Mouse (Mus musculus) hindbrain, embryonic 12.5 days (tissue): ENCODE measurements around the gene Osbpl10. TPM values are rescaled to one million over a fixed set of nuclear protein-coding genes. Genes with fewer than 3 reads are reported as not detected.

Source experiments
- ATAC-seq: fragments of 200-750 bp; cut with Nextera tagmentation; 2 replicates; pipeline ENCODE4 v1.8.0; 2017; ENCODE audit warnings: moderate TSS enrichment; ENCODE audit not compliant: low FRiP score
- H3K27ac ChIP-seq: fragments of 300-500 bp; sonication (generic); 2 replicates; pipeline ENCODE4 v1.5.1; 2016; ENCODE audit warnings: mild to moderate bottlenecking
- H3K27me3 ChIP-seq: fragments of 300-500 bp; sonication (generic); 2 replicates; pipeline ENCODE4 v1.6.1; 2016; ENCODE audit warnings: mild to moderate bottlenecking
- H3K36me3 ChIP-seq: fragments of 300-500 bp; sonication (generic); 2 replicates; pipeline ENCODE4 v1.6.1; 2016; ENCODE audit warnings: mild to moderate bottlenecking
- H3K4me1 ChIP-seq: fragments of 300-500 bp; sonication (generic); 2 replicates; pipeline ENCODE4 v1.6.1; 2016
- H3K4me2 ChIP-seq: fragments of 300-500 bp; sonication (generic); replicated peaks from 2 replicates; pipeline ENCODE4 v1.6.1; 2016; ENCODE audit warnings: mild to moderate bottlenecking
- H3K4me3 ChIP-seq: fragments of 300-500 bp; sonication (generic); 2 replicates; pipeline ENCODE4 v1.5.1; 2016; ENCODE audit warnings: mild to moderate bottlenecking
- H3K9ac ChIP-seq: fragments of 300-500 bp; sonication (generic); 2 replicates; pipeline ENCODE4 v1.6.1; 2016; ENCODE audit warnings: mild to moderate bottlenecking, moderate library complexity
- H3K9me3 ChIP-seq: fragments of 300-500 bp; sonication (generic); replicated peaks from 2 replicates; pipeline ENCODE4 v1.6.1; 2016; ENCODE audit warnings: mild to moderate bottlenecking
- WGBS: fragments of 180-500 bp; shearing (Covaris S2); methylation state at CpG from one replicate; pipeline ENCODE4 v1.1.7; 2016; 5-methylcytosine and 5-hydroxymethylcytosine counted together
- polyA plus RNA-seq: library from polyadenylated mRNA; unstranded; fragments of >200 nt; fragmentation: Nextera tagmentation; extraction: Ambion mirVana; gene quantifications from 2 replicates; pipeline ENCODE4 v1.2.1, GENCODE M21; 2016

The Osbpl10 gene
- polyA plus RNA-seq, 1 experiment from 2014 or later = 3.3 TPM

DNA sequence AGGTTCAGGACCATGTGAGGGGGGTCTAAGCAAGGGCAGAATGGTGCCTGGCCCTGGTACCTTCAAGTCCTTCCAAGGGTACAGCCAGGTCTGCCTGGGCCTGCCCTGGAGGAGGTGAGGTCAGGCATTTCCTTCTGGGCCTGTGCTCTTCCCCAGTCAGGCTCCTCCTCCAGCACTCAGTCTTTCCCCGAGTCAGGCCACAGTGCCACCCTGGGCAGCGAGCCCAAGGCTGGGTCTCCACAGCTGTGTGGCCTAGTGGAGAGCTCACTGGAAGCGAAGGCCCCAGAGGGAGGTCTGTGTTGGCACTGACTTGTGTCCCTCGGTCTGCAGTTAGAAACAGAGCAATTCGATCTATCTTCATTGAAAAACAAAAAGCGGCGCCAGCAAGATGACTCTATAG, 242.1 kb downstream of the Osbpl10 start:
- Histone ChIP-seq H3K4me1 (peaks cover 20% of the 10 kb centered on the region), H3K4me3 (no peak overlapping the region), H3K27ac (no peak overlapping the region), H3K9ac (no peak overlapping the region), H3K36me3 (no peaks in the 10 kb centered on the region), H3K9me3 (no peaks in the 10 kb centered on the region), H3K27me3 (no peaks in the 10 kb centered on the region), H3K4me2 (no peak overlapping the region)
- 76% methylated on average over 7 of the region's 7 CpGs for WGBS
- no peak for ATAC-seq

DNA sequence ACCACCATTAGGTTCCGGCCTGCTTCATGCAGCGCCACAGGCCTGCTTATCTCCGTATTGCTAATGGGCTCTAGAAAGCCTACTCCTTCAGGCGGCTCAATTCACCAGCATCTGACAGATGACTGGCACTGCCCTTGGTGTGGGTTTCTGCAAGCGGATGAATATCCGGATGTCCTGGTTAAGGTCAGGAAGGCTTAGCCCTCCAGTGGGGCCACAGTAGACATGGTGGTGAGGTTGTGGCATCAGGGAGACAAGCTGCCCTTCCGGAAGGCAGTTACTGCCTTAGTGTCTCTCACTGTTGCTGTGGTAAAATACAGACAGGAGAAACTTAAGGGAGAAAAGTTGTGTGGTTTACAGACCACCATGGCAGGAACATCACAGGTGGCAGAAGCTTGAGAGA, 242.9 kb downstream of the Osbpl10 start:
- no peak overlapping the region for H3K9ac ChIP-seq
- H3K4me1 ChIP-seq = peaks cover 12% of the 10 kb centered on the region
- no peak overlapping the region for H3K27ac ChIP-seq
- no peaks in the 10 kb centered on the region for H3K9me3 ChIP-seq
- WGBS = 98% methylated on average over 7 of the region's 7 CpGs
- H3K36me3 ChIP-seq = no peaks in the 10 kb centered on the region
- H3K4me3 ChIP-seq = no peak overlapping the region
- no peaks in the 10 kb centered on the region for H3K27me3 ChIP-seq
- no peak overlapping the region for H3K4me2 ChIP-seq
- no peak for ATAC-seq

DNA sequence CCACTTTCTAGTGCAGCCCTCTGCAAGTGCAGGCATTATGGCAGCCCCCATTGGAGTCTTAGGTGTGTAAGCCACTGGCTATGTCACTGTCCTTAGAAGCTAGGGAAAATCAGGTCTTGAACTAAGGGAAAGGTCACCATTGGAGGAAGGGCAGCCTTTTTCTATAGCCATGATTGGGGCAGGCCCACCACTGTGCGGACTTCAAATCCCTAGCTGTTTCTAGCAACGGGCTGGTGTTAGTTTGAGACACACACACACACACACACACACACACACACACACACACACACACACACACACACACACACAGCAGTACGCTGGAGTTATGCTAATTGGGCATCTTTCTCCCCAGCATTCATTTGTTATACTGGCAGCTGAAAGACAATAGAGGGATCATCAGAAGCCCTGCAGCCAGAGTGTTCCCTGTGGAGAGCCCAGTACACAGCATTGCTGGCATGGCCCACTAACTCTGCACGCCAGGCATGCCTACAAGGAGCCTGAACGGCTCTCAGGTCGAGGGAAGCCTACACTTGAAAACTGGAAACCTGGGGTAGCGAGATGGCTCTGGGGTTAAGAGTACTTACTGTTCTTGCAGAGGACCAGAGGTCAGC, 246.5 kb downstream of the Osbpl10 start:
- Histone ChIP-seq H3K36me3 (no peaks in the 10 kb centered on the region), H3K27ac (peak overlapping the region; percentile 23; the same call in 1 of the 2 replicates), H3K9me3 (no peaks in the 10 kb centered on the region), H3K27me3 (no peaks in the 10 kb centered on the region), H3K4me2 (no peak overlapping the region), H3K4me1 (peaks cover 9% of the 10 kb centered on the region), H3K9ac (no peak overlapping the region; the same call in 1 of the 2 replicates), H3K4me3 (no peak overlapping the region)
- WGBS = 23% methylated on average over 7 of the region's 7 CpGs
- ATAC-seq = peak; percentile 89

DNA sequence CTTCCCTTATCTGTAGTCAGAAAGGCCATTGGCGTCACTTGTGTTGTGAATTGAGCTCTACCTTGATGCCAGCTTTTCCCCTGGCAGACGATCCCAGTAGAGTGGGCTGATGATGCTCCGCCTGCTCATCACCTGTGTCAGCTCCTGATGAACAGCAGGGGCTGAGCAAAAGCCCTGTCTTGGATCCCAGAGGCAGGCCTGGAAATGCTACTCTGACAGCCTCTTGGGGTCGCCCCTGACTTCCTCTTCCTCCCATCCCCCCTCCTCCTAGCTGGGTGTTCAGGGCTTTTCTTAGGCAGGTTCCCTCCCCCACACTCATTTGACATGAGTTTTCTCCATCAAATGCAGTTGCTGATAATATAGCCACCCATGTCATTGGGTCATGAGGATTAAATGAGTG, 250.8 kb downstream of the Osbpl10 start:
- Histone ChIP-seq H3K27me3 (no peaks in the 10 kb centered on the region), H3K9me3 (no peaks in the 10 kb centered on the region), H3K36me3 (no peaks in the 10 kb centered on the region), H3K9ac (no peak overlapping the region), H3K4me3 (no peak overlapping the region), H3K4me1 (peaks cover 15% of the 10 kb centered on the region), H3K4me2 (no peak overlapping the region), H3K27ac (no peak overlapping the region)
- 71% methylated on average over 4 of the region's 4 CpGs for WGBS
- no peak for ATAC-seq

DNA sequence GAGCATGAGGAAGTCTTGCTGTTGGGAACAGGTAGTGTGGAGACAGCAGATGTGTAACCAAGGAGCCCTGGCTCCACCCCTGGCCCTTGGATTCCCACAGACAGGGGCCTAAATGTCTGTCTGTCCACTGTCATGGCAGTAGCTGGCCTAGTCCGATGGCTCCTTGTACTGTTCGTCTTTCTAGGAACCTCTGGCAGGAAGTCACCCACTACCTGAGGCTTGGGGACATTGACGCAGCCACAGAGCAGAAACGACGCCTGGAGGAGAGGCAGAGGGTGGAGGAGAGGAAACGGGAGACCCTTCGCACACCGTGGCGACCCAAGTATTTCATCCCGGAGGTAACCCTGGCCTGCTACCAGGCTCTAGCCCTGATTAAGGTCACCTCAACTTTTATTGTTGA, 251.3 kb downstream of the Osbpl10 start:
- Histone ChIP-seq H3K9ac (no peak overlapping the region), H3K9me3 (no peaks in the 10 kb centered on the region), H3K27ac (no peak overlapping the region), H3K27me3 (no peaks in the 10 kb centered on the region), H3K4me1 (peaks cover 15% of the 10 kb centered on the region), H3K36me3 (no peaks in the 10 kb centered on the region), H3K4me3 (no peak overlapping the region), H3K4me2 (no peak overlapping the region)
- WGBS = 76% methylated on average over 10 of the region's 10 CpGs
- ATAC-seq = no peak

DNA sequence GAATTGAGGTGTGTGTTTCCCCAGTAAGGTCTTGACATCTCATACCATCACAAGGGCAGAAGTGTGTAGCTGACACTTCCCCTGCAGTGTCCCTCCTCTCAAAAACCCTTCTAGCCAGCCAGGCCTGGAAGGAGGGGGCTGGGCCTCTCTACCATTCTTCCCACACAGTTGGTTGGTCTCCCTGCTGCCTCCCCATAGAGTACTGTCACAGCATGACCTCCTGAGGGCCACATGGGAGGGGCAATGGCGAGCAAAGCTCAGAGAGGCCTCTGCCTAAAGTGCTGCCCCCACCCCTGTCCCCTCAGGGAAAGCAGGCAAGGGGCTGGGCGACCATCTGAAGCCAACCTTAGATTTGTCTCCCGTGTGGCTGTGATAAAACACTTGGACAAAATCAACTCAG, 251.8 kb downstream of the Osbpl10 start:
- WGBS = 16% methylated on average over 3 of the region's 3 CpGs
- Histone ChIP-seq H3K36me3 (no peaks in the 10 kb centered on the region), H3K9ac (no peak overlapping the region), H3K4me3 (no peak overlapping the region), H3K4me1 (peaks cover 12% of the 10 kb centered on the region), H3K27me3 (no peaks in the 10 kb centered on the region), H3K4me2 (no peak overlapping the region), H3K27ac (no peak overlapping the region), H3K9me3 (no peaks in the 10 kb centered on the region)
- ATAC-seq = no peak

DNA sequence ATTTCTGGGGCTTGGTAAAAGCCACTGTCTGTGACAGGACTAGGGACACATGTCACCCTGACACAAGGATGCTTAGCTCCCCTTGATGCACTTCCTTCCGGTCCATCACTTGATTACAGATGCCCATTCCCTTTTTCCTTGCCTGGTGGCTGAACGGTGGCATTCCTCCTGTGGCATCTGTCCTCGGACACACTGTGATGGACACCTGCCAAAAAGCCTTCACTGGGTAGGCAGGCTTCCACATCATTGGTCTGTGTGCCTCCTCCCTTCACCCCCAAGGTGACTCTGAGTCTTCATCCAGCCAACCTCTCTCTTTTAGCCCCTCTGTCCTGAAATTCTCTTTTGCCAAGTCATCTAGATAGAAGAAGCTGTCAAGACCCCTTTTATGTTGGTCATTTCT, 253.1 kb downstream of the Osbpl10 start:
- H3K9me3 ChIP-seq = no peaks in the 10 kb centered on the region
- no peak overlapping the region for H3K9ac ChIP-seq
- H3K27me3 ChIP-seq = no peaks in the 10 kb centered on the region
- H3K4me1 ChIP-seq = peaks cover 9% of the 10 kb centered on the region
- no peak overlapping the region for H3K27ac ChIP-seq
- no peak overlapping the region for H3K4me3 ChIP-seq
- no peaks in the 10 kb centered on the region for H3K36me3 ChIP-seq
- no peak overlapping the region for H3K4me2 ChIP-seq
- ATAC-seq = no peak
- WGBS = 89% methylated on average over 3 of the region's 3 CpGs

DNA sequence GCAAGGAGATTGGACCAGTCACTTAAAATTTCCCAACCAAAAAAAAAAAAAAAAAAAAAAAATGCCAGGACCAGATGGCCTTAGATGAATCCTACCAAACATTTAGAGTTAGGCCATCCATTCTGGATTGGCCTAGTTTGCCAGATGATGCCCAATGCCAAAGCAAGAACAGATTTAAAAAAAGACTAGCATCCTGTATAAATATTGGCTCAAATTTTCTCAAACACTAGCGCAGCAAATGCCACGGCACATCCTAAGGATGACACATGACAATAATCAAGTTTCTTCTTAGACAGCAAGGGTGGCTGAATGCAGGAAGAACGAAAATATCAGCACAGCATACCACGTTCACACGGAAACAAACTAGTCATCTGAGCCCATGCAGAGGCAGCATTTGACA, 255.4 kb downstream of the Osbpl10 start:
- H3K9me3 ChIP-seq = no peaks in the 10 kb centered on the region
- 91% methylated on average over 5 of the region's 5 CpGs for WGBS
- H3K4me1 ChIP-seq = peaks cover 9% of the 10 kb centered on the region
- no peak overlapping the region for H3K9ac ChIP-seq
- ATAC-seq = no peak
- no peaks in the 10 kb centered on the region for H3K36me3 ChIP-seq
- H3K4me2 ChIP-seq = no peak overlapping the region
- H3K4me3 ChIP-seq = no peak overlapping the region
- H3K27me3 ChIP-seq = no peaks in the 10 kb centered on the region
- no peak overlapping the region for H3K27ac ChIP-seq

DNA sequence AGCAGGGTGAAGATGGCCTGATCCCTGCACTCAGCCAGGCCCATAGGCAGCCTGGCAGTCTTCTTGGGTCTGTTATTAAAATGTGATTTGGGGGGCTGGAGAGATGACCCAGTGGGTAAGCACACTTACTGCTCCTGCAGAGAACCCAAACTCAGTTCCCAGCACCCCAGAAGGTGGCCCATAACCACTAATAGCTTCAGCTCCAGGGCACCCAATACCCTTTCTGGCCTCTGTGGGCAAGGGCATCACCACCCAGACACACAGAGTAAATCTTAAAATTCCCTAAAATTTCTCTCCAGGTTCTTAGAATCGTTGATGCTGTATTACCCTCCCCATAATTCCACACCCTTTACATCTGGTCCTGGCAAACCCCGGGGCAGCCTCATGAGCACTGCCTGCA, 256.2 kb downstream of the Osbpl10 start:
- no peaks in the 10 kb centered on the region for H3K9me3 ChIP-seq
- no peak overlapping the region for H3K9ac ChIP-seq
- H3K4me2 ChIP-seq = no peak overlapping the region
- H3K4me3 ChIP-seq = no peak overlapping the region
- peaks cover 4% of the 10 kb centered on the region for H3K36me3 ChIP-seq
- H3K4me1 ChIP-seq = peaks cover 9% of the 10 kb centered on the region
- no peak for ATAC-seq
- H3K27me3 ChIP-seq = no peaks in the 10 kb centered on the region
- H3K27ac ChIP-seq = no peak overlapping the region
- 100% methylated on average over 2 of the region's 2 CpGs for WGBS

DNA sequence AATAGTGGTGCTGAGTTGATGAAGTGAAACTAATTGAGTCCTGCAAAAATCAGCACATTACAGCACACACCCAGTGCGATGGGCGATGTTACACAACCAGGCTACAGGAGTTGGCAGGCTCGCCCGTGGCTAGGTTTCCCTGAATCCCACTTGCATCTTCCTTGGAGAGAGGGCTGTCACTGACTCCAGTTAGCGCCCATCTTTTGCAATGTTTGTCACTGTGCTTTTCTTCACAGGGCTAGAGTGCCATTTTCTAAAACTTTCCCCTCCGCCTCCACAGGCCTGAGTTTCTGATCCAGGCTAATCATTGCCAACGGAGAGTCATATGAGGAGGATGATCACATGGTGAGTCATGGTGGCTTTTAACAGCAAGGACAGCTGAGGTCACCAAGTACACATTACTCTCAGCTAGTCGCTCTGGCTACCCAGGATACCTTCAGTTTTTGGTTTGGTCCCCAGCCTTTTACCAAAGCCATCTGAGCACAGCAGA, 258.0 kb downstream of the Osbpl10 start:
- Histone ChIP-seq H3K27me3 (no peaks in the 10 kb centered on the region), H3K4me1 (no peaks in the 10 kb centered on the region), H3K27ac (no peak overlapping the region), H3K4me2 (no peak overlapping the region), H3K4me3 (no peak overlapping the region), H3K36me3 (peaks cover 23% of the 10 kb centered on the region), H3K9me3 (no peaks in the 10 kb centered on the region), H3K9ac (no peak overlapping the region)
- no peak for ATAC-seq
- WGBS = 91% methylated on average over 8 of the region's 8 CpGs

DNA sequence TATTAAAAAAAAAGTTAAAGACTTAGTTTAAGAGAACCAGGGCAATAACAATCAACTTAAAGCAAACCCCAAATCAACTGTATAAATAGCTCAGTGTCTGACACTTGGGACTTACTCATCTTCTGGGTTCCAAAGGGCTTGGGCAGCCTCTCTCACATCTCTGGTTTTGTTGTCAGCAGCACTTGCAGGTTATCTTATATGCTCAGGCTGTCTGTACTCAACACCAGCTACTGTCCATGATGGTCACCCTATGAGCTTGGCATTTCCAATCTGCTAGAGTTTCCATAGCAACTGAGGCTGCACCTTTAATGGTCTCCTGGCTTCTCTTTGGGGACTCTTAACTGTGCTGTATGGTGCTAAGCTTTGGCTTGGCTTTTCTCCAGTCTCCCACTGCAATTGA, 259.6 kb downstream of the Osbpl10 start:
- no peak for ATAC-seq
- Histone ChIP-seq H3K9ac (no peak overlapping the region), H3K9me3 (no peaks in the 10 kb centered on the region), H3K4me2 (no peak overlapping the region), H3K4me1 (no peaks in the 10 kb centered on the region), H3K27ac (no peak overlapping the region), H3K4me3 (no peak overlapping the region), H3K36me3 (peaks cover 34% of the 10 kb centered on the region), H3K27me3 (no peaks in the 10 kb centered on the region)

DNA sequence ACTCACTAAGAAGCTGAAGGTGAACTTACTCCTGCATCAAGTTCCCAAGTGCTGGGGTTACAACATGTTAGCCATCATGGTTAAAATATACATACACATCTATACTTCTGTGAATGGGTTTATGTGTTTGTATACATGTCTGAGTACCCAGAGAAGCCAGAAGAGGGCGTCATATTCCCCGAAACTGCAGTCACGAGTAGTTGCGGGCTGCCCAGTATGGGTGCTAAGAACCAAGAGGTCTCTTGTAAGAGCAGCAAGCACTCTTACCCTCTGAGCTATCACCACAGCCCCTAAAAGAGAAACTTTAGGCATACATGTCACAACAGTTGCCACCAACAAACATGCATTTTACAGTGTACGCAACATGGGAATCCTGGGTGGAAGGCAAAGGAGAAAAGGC, 261.5 kb downstream of the Osbpl10 start:
- Histone ChIP-seq H3K9me3 (no peaks in the 10 kb centered on the region), H3K27ac (no peak overlapping the region), H3K4me1 (no peaks in the 10 kb centered on the region), H3K4me2 (no peak overlapping the region), H3K27me3 (no peaks in the 10 kb centered on the region), H3K9ac (no peak overlapping the region), H3K4me3 (no peak overlapping the region), H3K36me3 (peaks cover 54% of the 10 kb centered on the region)
- no peak for ATAC-seq
- 95% methylated on average over 5 of the region's 5 CpGs for WGBS

DNA sequence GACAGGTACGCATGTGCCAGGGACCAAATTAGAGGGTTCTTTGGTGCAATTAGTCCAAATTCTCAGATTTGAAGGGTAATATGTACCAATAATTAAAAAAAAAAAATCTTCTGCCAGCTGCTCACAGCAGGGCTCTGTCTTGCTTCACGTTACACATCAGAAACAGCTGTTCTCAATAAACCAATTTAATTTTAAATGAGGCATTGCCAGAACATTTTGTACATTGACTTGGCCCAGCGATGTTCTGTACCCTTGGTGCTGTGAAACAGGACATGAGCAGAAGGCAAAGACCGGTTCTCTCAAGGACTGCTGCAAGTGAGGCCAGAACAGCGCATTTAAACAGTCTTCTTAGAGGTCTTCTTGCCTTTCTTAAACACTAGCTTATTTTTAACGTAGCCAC, 265.3 kb downstream of the Osbpl10 start:
- 85% methylated on average over 6 of the region's 6 CpGs for WGBS
- no peak for ATAC-seq
- Histone ChIP-seq H3K4me2 (no peak overlapping the region), H3K27ac (no peak overlapping the region), H3K27me3 (no peaks in the 10 kb centered on the region), H3K4me3 (no peak overlapping the region), H3K4me1 (no peaks in the 10 kb centered on the region), H3K36me3 (peaks cover 76% of the 10 kb centered on the region), H3K9me3 (no peaks in the 10 kb centered on the region), H3K9ac (no peak overlapping the region)
